Mouse (Mus musculus) ES-Bruce4 (cell line): ENCODE data around the gene Hspa12a. TPM values are rescaled to one million over a fixed set of nuclear protein-coding genes. Genes with fewer than 3 reads are reported as not detected.

Source experiments
- H3K27ac ChIP-seq: 2 replicates; pipeline ENCODE4 v1.5.1; 2012; ENCODE audit warnings: low read length, inconsistent platforms; ENCODE audit not compliant: insufficient read depth
- H3K27me3 ChIP-seq: 2 replicates; pipeline ENCODE4 v1.6.1; 2012; ENCODE audit warnings: mild to moderate bottlenecking, low read length, inconsistent platforms; ENCODE audit not compliant: control insufficient read depth, poor library complexity, insufficient read depth, severe bottlenecking
- H3K36me3 ChIP-seq: 2 replicates; pipeline ENCODE4 v1.6.1; 2012; ENCODE audit warnings: inconsistent platforms, mild to moderate bottlenecking, low read length, moderate library complexity; ENCODE audit not compliant: control insufficient read depth, poor library complexity, insufficient read depth, severe bottlenecking
- H3K4me1 ChIP-seq: one replicate; pipeline ENCODE4 v1.8.1; 2011; ENCODE audit warnings: low read length; ENCODE audit not compliant: control insufficient read depth, insufficient read depth
- H3K4me3 ChIP-seq: 2 replicates; pipeline ENCODE4 v1.5.1; 2011; ENCODE audit warnings: low read depth, mild to moderate bottlenecking, low read length
- H3K9ac ChIP-seq: 2 replicates; pipeline ENCODE4 v1.6.1; 2012; ENCODE audit warnings: low read depth, mild to moderate bottlenecking, inconsistent platforms; ENCODE audit not compliant: poor library complexity, severe bottlenecking
- H3K9me3 ChIP-seq: replicated peaks from 2 replicates; pipeline ENCODE4 v1.6.1; 2012; ENCODE audit warnings: mild to moderate bottlenecking, low read length, inconsistent platforms; ENCODE audit not compliant: control insufficient read depth, poor library complexity, insufficient read depth, severe bottlenecking
- CTCF ChIP-seq: IDR thresholded peaks from one replicate; pipeline ENCODE4 v1.8.1; 2011; ENCODE audit warnings: low read depth, low read length
- EP300 ChIP-seq: IDR thresholded peaks from 2 replicates; pipeline ENCODE4 v1.6.1; 2011; ENCODE audit warnings: low read depth, low read length; ENCODE audit not compliant: insufficient read depth
- POLR2A ChIP-seq: IDR thresholded peaks from one replicate; pipeline ENCODE4 v1.8.1; 2011; ENCODE audit warnings: low read length; ENCODE audit not compliant: insufficient read depth
- polyA plus RNA-seq: library from polyadenylated mRNA; stranded (reverse); fragments of >200 nt; gene quantifications from 2 replicates; pipeline ENCODE4 v1.2.4, GENCODE M21; 2011; ENCODE audit warnings: low read depth; ENCODE audit not compliant: missing spikeins, insufficient read depth, insufficient read length

Gene Hspa12a
- polyA plus RNA-seq, 1 experiment, result 6.8 TPM

- Histone ChIP-seq H3K9me3 (no peaks in the 10 kb centered on the region), H3K4me1 (no peaks in the 10 kb centered on the region), H3K4me3 (no peak overlapping the region), H3K27me3 (no peaks in the 10 kb centered on the region), H3K27ac (no peak overlapping the region), H3K9ac (no peak overlapping the region), H3K36me3 (no peaks in the 10 kb centered on the region)
- TF ChIP-seq POLR2A (no peak), EP300 (no peak), CTCF (no peak)
Measured at GRCm38 (mm10) chr19:58750822-58751221, 192.6 kb downstream of the Hspa12a start.

GRCm38 (mm10) chr19:58747498-58748000 is 195.9 kb downstream of the Hspa12a start:
- H3K9me3 ChIP-seq, result no peaks in the 10 kb centered on the region
- H3K27ac ChIP-seq, result no peak overlapping the region
- H3K36me3 ChIP-seq, result no peaks in the 10 kb centered on the region
- H3K4me1 ChIP-seq, result no peaks in the 10 kb centered on the region
- no peaks in the 10 kb centered on the region for H3K27me3 ChIP-seq
- no peak overlapping the region for H3K4me3 ChIP-seq
- H3K9ac ChIP-seq, result no peak overlapping the region
- TF ChIP-seq POLR2A, result no peak
- TF ChIP-seq EP300, result no peak
- no peak for TF ChIP-seq CTCF

Other genes with a start within 250 kb of the Hspa12a start
- not detected in 2 replicates for gene Pnliprp1, start 214.8 kb downstream of the Hspa12a start, polyA plus RNA-seq
- gene Pnliprp2, start 183.9 kb downstream of the Hspa12a start, polyA plus RNA-seq, result 0.90 TPM in 1 of 2 replicates, not detected in the other
- gene 1700019N19Rik, start 149.2 kb downstream of the Hspa12a start, polyA plus RNA-seq, result not detected in 2 replicates
- gene Eno4, start 229 bp downstream of the Hspa12a start, polyA plus RNA-seq, result 1.1 and 1.9 TPM in 2 replicates
- gene Shtn1, start 132.4 kb upstream of the Hspa12a start, polyA plus RNA-seq, result 3.0 and 3.4 TPM in 2 replicates
- gene Vax1, start 226.4 kb upstream of the Hspa12a start, polyA plus RNA-seq, result not detected in 2 replicates